ENCODE assay signal across 8 mouse cellular contexts in the genomic region with DNA sequence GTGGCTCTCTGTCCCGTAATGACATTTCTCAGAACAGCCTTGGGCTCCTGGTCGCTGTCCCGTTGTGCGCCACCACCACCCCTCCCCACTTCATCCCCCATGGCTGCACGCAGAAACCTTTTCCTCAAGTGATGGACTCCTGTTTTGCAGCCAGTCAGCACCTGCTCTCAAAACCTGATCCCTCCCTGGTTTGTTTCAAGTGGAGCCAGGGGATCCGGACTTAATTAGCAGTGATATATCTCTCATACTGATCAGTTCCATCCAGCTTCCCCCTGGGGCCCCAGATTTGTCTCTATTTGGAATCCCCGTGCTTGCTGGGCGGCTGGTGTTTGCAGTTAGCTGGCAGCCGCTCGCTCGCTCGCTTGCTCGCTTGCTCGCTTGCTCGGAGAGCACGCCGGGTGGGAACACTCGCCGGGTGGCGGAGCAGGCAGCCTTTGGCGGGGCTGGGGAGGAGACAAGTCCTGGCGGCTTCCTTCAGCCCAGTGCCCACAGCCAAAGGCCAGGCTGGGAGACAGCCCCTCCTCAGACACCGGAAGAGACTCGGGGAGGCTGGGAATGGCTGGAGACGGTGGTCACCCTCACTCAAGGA.
DNase-seq lines count a peak whose midpoint lies in the region; ATAC-seq lines count a peak whose summit lies in the region.

No protein-coding gene starts in this region.

- H3K36me3 ChIP-seq in embryonic facial prominence, embryonic 11.5 days (replicated peaks; ENCODE audit: control insufficient read depth, insufficient read depth, low read depth, low read length), result no peaks in the 10 kb centered on the region

- H3K9ac ChIP-seq in embryonic facial prominence, embryonic 11.5 days (replicated peaks; ENCODE audit: low read length), result peak overlapping the region; percentile 66

- no peaks in the 10 kb centered on the region for H3K4me1 ChIP-seq in embryonic facial prominence, embryonic 11.5 days (ENCODE audit: control insufficient read depth, insufficient read depth, low read length)

- intact Hi-C loops in heart, postnatal 10 days (cut with DNase I), result no loop called here

- peak overlapping the region; percentile 28 for H3K4me3 ChIP-seq in embryonic facial prominence, embryonic 11.5 days (ENCODE audit: low read depth, low read length)

- H3K4me2 ChIP-seq in embryonic facial prominence, embryonic 11.5 days (ENCODE audit: low read depth, low read length), result peak overlapping the region; percentile 69

- ATAC-seq in CD4-positive, CD25-positive, alpha-beta regulatory T cell, adult 4 months, result peak; percentile 5
- ATAC-seq in embryonic facial prominence, embryonic 11.5 days (replicated peaks; ENCODE audit: insufficient number of reproducible peaks, low FRiP score, low TSS enrichment, low read depth), result peak; percentile 85

- under 1% methylated on average over 25 of the region's 25 CpGs for WGBS in embryonic facial prominence, embryonic 11.5 days

- peak overlapping the region; percentile 74 for H3K27ac ChIP-seq in embryonic facial prominence, embryonic 11.5 days (replicated peaks; ENCODE audit: low read depth, low read length)

- no peaks in the 10 kb centered on the region for H3K27me3 ChIP-seq in embryonic facial prominence, embryonic 11.5 days (ENCODE audit: control insufficient read depth, insufficient read depth, low read length)

- peak; percentile 25 for DNase-seq in adrenal gland, adult 8-10 months
- peak; percentile 79 for DNase-seq in embryonic facial prominence, embryonic 11.5 days (ENCODE audit: low spot score)
- DNase-seq in heart, postnatal 10 days, result peak; percentile 48 to 52
- peak; percentile 20 to 22 for DNase-seq in layer of hippocampus, adult 8-10 months (ENCODE audit: low spot score in 2 of 2)
- DNase-seq in lung, postnatal 10 days, result peak; percentile 72
- peak; percentile 25 for DNase-seq in right cerebral cortex, postnatal 14 days
- DNase-seq in adipocyte (ENCODE audit: low spot score), result no peak

- H3K9me3 ChIP-seq in embryonic facial prominence, embryonic 11.5 days (replicated peaks; ENCODE audit: control insufficient read depth, low read length), result no peaks in the 10 kb centered on the region
